Mouse (Mus musculus) adrenal gland, adult 8-10 months (tissue): Measurements from ENCODE around the gene Khk. TPM values are rescaled to one million over a fixed set of nuclear protein-coding genes. Genes with fewer than 3 reads are reported as not detected.
A peak's percentile ranks its signal among the peaks of the same experiment; 100 is the strongest.

Experiments
- DNase-seq: peaks from one replicate; pipeline ENCODE4 v3.0.0; 2022
- total RNA-seq, 4 experiments: library from RNA; stranded (reverse); gene quantifications; 2 replicates each; pipeline ENCODE4 v1.2.4; 2022

Gene Khk
- total RNA-seq, 4 experiments from 2014 or later = 60.9 to 74.4 (median 69.4) TPM

DNA sequence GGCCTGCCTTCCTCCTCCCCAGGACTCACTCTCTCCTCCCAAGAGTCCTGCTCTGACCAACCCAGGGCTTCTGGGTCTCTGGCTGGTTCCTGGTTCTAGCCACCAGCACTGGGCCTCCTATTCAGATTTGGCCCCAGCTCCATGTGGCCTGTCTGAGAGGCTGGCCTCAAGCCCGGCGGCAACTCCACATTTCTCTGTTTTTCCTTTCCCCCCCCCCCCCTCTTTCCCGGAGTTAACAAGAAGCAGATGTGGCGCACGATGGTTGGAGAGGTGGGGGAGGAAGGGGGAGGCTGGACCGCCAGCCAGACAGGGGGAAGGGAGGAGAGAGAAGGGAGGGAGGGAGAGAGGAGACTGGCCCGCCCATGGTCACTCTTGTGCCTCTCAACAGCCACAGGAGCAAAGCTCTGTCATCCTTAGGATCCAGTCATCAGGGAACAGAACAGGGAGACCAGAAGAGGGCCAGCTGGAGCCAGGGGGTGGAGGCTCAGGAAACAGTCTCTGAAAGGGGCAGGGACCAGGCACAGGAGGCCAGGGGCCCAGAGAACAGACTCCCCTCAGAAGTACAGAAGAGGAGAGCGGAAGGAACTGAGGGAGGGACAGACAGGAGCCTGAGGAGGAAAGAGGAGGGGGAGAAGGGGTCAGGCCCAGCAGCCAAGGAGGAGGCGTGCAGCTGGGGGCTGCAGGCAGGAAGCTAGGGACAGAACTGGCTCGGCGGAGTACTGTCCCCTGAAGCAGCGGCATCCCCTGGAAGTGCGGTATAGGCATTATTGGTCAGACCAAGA is 8.0 kb upstream of the Khk start, which contains the start of gene Emilin1:
TSS of gene Emilin1 (plus strand) at position 343 of the 782 bp plus-strand sequence.
- no peak for DNase-seq

DNA sequence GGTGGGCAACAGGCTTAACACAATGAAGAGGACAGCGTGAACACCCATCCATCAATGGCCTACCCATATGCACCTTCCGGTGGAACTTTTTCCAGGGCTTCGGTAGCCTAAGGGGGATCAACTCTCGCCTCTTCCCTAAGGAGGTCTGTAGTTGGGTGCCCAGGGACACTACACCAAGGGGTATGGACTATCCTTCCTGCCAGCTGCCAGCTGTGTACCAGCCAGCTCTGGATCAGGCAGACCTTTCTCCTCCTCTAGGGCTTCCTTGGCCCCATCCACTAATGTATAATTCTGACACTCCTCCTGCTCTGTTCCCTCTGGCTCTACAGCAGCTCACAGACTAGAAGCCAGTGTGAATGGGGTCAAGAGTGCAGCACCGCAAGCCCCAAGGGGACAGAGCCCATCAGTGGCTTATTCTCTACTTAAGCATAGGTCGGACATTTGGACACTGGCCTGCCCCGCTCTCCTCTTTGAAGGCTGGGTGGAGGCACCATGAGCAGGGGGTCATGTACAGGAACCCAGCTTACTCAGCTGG is 7.1 kb upstream of the Khk start:
- DNase-seq = no peak

GRCm38 (mm10) chr5:30914849-30915248 is 6.4 kb upstream of the Khk start:
- no peak for DNase-seq

GRCm38 (mm10) chr5:30915456-30915855 is 5.8 kb upstream of the Khk start:
- peak; percentile 42 for DNase-seq

GRCm38 (mm10) chr5:30915974-30916433 is 5.2 kb upstream of the Khk start:
- peak; percentile 92 for DNase-seq

DNA sequence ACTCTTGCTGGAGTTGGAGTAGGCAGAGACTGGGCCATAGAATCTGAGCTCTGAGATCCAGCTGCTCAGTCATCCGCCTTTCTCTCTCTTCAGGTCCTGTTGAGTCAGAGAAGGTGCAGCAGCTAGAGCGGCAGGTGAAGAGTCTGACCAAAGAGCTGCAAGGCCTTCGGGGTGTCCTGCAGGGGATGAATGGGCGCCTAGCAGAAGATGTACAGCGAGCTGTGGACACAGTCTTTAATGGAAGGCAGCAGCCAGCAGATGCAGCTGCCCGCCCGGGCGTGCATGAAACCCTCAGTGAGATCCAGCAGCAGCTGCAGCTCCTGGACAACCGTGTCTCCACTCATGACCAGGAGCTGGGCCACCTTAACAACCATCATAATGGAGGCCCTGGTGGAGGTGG is 4.4 kb upstream of the Khk start:
- DNase-seq = no peak

DNA sequence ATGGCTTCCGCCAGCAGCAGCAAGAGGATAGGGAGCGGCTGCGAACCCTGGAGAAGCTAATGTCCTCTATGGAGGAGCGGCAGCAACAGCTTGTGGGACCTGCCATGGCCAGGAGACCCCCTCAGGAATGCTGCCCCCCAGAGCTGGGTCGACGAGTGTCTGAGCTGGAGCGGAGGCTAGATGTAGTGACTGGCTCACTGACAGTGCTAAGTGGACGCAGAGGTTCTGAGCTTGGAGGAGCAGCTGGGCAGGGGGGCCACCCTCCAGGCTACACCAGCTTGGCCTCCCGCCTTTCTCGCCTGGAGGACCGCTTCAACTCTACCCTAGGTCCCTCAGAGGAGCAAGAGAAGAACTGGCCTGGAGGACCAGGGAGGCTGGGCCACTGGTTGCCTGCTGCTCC is 3.9 kb upstream of the Khk start:
- no peak for DNase-seq

DNA sequence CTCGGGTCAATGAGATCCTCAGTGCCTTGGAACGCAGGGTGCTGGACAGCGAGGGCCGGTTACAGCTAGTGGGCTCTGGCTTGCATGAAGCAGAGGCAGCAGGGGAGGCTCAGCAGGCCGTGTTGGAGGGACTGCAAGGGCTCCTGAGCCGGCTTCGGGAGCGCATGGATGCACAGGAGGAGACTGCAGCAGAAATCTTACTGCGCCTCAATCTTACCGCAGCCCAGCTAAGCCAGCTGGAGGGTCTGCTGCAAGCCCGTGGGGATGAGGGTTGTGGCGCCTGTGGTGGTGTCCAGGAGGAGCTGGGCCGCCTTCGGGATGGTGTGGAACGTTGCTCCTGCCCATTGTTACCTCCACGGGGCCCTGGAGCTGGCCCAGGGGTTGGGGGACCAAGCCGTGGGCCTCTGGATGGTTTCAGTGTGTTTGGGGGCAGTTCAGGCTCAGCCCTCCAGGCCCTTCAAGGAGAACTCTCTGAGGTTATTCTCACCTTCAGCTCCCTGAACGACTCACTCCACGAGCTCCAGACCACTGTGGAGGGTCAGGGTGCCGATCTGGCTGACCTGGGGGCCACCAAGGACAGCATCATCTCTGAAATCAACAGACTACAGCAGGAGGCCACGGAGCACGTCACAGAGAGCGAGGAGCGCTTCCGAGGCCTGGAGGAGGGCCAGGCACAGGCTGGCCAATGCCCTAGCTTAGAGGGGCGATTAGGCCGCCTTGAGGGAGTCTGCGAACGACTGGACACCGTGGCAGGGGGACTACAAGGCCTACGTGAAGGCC is 3.1 kb upstream of the Khk start:
- DNase-seq = no peak

- DNase-seq = no peak
Observed at GRCm38 (mm10) chr5:30918691-30919090, 2.5 kb upstream of the Khk start.

- DNase-seq = no peak
Observed at GRCm38 (mm10) chr5:30919831-30920614, 1.2 kb upstream of the Khk start.

GRCm38 (mm10) chr5:30920621-30921020 is 610 bp upstream of the Khk start:
- no peak for DNase-seq

DNA sequence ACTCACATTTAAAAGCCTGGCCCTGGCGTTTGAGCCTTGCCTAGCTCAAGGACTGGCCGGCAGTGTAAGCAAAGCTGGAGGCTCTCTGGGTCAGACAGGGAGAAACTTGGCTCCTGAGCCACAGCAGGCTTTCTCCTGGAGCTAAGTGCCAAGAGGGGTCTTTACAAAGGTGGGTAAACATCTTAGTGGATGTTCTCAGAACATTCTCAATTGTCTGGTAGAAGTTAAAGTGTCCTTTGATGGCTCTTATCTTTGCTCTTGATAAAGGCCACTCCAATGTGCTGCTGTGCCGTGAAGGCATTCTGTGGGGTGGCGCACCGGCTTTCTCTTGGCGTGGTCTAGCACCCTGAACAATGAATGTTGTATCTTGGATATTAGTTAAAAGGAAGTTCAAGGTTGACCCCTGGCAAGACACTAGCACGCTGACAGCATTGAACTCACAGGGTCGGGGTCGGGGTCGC is 1.4 kb downstream of the Khk start:
- no peak for DNase-seq

DNA sequence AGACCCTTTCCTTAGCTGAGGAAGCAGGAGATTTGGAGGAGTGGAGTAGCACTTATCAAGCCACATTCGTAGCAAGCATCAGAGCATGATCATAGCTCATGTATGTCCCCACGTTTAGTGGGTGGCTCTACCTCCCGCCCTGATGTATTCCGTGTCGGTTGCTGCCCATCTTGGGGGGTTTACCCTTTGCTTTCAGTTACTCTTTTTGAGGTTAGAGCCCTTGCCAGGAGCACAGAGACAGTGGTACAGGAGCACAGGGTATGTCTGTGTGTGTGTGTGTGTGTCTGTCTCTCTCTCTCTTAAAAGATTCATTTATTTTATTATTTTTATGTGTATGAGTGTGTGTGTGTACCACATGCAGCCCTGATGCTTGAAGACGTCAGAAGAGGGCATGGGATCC is 1.9 kb downstream of the Khk start:
- no peak for DNase-seq

DNA sequence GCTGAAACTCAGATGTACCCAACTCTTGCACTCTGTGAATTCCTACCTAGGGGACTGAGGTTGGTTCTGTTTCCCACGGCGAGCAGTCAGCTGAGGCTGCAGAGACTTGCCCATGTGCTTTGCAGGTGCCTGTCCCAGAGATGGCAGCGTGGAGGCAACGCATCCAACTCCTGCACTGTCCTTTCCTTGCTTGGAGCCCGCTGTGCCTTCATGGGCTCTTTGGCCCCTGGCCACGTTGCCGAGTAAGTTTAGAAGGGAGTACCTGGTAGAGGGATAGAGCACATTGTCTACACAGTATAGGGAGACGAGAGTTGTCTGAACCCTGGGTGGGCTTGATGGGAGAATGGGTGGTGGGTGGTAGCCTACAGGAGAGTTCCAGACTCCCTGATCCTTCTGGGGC is 3.4 kb downstream of the Khk start:
- no peak for DNase-seq

- DNase-seq = no peak
Observed at GRCm38 (mm10) chr5:30925217-30925616, 4.0 kb downstream of the Khk start.

GRCm38 (mm10) chr5:30926073-30926472 is 4.8 kb downstream of the Khk start:
- no peak for DNase-seq

GRCm38 (mm10) chr5:30927945-30928529 is 6.8 kb downstream of the Khk start:
- peak; percentile 41 for DNase-seq

GRCm38 (mm10) chr5:30930121-30930520 is 8.9 kb downstream of the Khk start:
- DNase-seq = no peak

GRCm38 (mm10) chr5:30930846-30931245 is 9.6 kb downstream of the Khk start:
- DNase-seq = no peak

- no peak for DNase-seq
Observed at GRCm38 (mm10) chr5:30931378-30931777, 10.1 kb downstream of the Khk start.

- DNase-seq = no peak
Observed at GRCm38 (mm10) chr5:30933705-30934104, 12.5 kb downstream of the Khk start.
